Mouse (Mus musculus) small intestine, adult 2 months (tissue): ENCODE results near the gene Hist1h3d.

Experiments
- CTCF ChIP-seq: fragments of 200-500 bp; IDR thresholded peaks from 2 replicates; pipeline ENCODE4 v1.5.1; 2012; ENCODE audit warnings: low read depth, mild to moderate bottlenecking, control low read depth, inconsistent platforms, low read length, moderate library complexity, mixed read lengths; ENCODE audit not compliant: insufficient replicate concordance, insufficient read length; ENCODE audit errors: extremely low read depth
- POLR2A ChIP-seq: fragments of 200-500 bp; IDR thresholded peaks from 2 replicates; pipeline ENCODE4 v1.6.1; 2012; ENCODE audit warnings: low read depth, mild to moderate bottlenecking, control low read depth, inconsistent platforms, low read length, moderate library complexity

GRCm38 (mm10) chr13:23571022-23571503 is 4.5 kb upstream of the Hist1h3d start, which contains the start of the genes Hist1h2ae and Hist1h2bg:
- TF ChIP-seq CTCF = no peak
- no peak; the same call in 1 of the 2 replicates for TF ChIP-seq POLR2A
